Mouse (Mus musculus) C2C12 (cell line): ENCODE measurements at regions not wholly inside any gene's neighbourhood (a gene's known extent, or its start where the extent isn't known, plus 50 kb on each side); places are given as distances from the start of the nearest gene placed in this dataset.
"Not testable (repeated sequence)": the region's sequence is repeated elsewhere in the genome, so short reads cannot be mapped to it uniquely, and the experiment has no call there.

Experiments used
- CEBPB ChIP-seq: IDR thresholded peaks from one replicate; pipeline ENCODE4 v1.6.1; 2011; ENCODE audit warnings: low read depth, mild to moderate bottlenecking, control low read depth, moderate library complexity
- CTCF ChIP-seq: IDR thresholded peaks from one replicate; pipeline ENCODE4 v1.5.1; 2011; ENCODE audit not compliant: control insufficient read depth, insufficient read depth, insufficient read length
- FOSL1 ChIP-seq: IDR thresholded peaks from one replicate; pipeline ENCODE4 v1.8.0; 2011; ENCODE audit warnings: mild to moderate bottlenecking, low read length; ENCODE audit not compliant: poor library complexity, insufficient read depth, severe bottlenecking
- MAX ChIP-seq: IDR thresholded peaks from one replicate; pipeline ENCODE4 v1.6.1; 2011; ENCODE audit warnings: mild to moderate bottlenecking, control low read depth
- MYOG ChIP-seq: IDR thresholded peaks from one replicate; pipeline ENCODE4 v1.6.1; 2011; ENCODE audit not compliant: control insufficient read depth, insufficient read length; ENCODE audit errors: extremely low read depth
- USF1 ChIP-seq: IDR thresholded peaks from one replicate; pipeline ENCODE4 v1.6.1; 2011; ENCODE audit warnings: low read depth, mild to moderate bottlenecking, control low read depth, moderate library complexity

DNA sequence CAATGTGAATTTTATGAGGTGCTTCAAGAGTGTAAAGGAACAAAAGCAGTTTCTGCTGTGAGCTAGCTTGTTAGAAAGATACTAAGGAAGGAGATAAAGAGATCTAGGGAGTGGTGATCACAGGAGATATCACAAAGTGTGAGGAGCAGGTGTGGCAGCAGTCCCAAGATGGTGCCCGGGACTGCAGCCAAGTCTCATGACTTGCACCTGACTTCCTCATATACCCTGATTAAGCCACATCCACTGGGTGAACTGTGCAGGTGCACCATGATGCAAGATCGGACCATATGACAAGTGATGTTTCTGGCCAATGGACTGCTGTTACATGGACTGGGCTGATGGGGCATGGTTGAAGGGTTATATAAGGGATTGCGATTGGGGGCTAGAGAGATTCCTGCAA lies 197.8 kb upstream of the Atp10a start:
- TF ChIP-seq USF1, CTCF, FOSL1, MYOG, MAX, CEBPB: not testable (repeated sequence)
